Mouse (Mus musculus): ENCODE results near the gene Nfkb1. TPM values are rescaled to one million over a fixed set of nuclear protein-coding genes. Genes with fewer than 3 reads are reported as not detected.

Gene Nfkb1
- polyA plus RNA-seq, 1 experiment from 2014 or later, result 12.7 TPM

DNA sequence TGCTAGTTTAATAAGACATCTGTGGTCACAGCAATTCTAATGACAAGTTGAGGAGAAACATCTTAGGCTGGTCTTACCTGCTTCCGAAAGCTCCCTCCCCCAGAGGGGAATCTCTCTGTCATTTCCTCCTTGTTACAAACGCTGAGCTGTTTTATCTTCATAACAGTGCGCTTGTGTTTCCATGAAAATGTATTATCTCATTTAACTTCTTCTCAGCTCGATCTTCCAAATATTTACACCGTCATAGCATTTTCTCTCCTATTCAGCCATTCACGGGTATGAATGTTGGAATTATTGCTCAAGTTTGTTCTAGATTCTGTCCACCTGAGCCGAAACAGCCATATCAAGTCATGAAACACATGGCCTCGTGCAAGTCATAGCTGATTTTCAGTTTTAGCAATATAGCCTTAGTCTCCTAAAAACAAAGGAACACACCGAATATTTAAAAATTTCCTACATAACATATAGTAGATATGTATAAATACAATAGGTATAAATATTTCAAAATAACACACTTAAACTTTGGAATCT lies 19.8 kb upstream of the Nfkb1 start:
- Histone ChIP-seq H3K4me1 (ENCODE audit: insufficient read depth) (no peaks in the 10 kb centered on the region), H3K27me3 (ENCODE audit: insufficient read depth, low read length) (no peaks in the 10 kb centered on the region), H3K4me3 (ENCODE audit: low read depth, low read length) (no peak overlapping the region), H3K36me3 (replicated peaks; ENCODE audit: insufficient read depth, low read length) (no peaks in the 10 kb centered on the region), H3K9me3 (ENCODE audit: low read length) (no peaks in the 10 kb centered on the region), H3K9ac (replicated peaks) (no peak overlapping the region), H3K4me2 (ENCODE audit: low read depth, low read length) (no peak overlapping the region), H3K27ac (ENCODE audit: low read depth) (no peak overlapping the region)
- TF ChIP-seq CTCF (IDR thresholded peaks at IDR 0.05; ENCODE audit: low read depth) (no peak), EP300 (IDR thresholded peaks at IDR 0.05; ENCODE audit: low read depth) (no peak)
- ATAC-seq (no peak), DNase-seq (no peak)
- 73% methylated on average over 9 of the region's 9 CpGs for WGBS (ENCODE audit: insufficient replicate concordance)

DNA sequence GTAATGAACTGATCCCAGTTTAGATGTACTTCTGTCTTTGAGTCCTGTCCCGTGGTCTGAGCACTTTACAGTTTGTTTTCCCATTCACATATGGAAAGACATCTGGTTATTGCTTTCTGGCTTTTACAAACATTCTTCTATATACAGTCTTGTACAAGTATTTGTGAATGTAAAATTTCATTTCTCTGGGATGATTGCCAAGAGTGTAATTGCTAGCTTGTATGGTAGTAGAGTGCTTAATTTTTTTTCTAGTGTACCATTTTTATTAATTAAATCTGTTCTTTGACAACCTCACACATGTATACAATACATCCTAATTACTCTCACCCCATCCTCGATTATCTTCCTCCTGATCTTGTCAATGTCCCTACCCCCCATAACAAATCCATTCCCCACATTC lies 12.0 kb upstream of the Nfkb1 start:
- no peak for ATAC-seq
- WGBS (ENCODE audit: insufficient replicate concordance), result 59% methylated on average over 2 of the region's 2 CpGs

DNA sequence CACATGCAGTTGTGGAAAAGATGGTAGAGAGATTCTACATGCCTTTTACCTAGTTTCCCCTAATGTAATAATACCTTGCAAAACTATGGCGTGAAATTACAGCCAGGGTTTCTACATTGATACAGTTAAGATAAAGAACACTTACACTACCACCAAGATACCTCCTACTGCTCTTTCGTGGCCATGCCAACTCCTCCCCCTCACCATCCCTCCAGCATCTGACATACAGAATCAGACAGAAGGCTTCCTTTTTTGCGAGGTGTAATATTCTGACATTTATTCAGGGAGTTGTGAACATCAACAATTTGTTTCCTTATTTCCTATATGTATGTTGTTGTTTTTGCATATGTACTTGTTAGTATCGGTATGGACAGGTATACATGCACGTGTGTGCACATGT lies 11.3 kb upstream of the Nfkb1 start:
- TF ChIP-seq CTCF (IDR thresholded peaks at IDR 0.05; ENCODE audit: low read depth) (no peak), EP300 (IDR thresholded peaks at IDR 0.05; ENCODE audit: low read depth) (no peak)
- 67% methylated on average over 5 of the region's 5 CpGs for WGBS (ENCODE audit: insufficient replicate concordance)
- ATAC-seq (no peak), DNase-seq (no peak)
- Histone ChIP-seq H3K4me1 (ENCODE audit: insufficient read depth) (peaks cover 6% of the 10 kb centered on the region), H3K9me3 (ENCODE audit: low read length) (no peaks in the 10 kb centered on the region), H3K4me3 (ENCODE audit: low read depth, low read length) (no peak overlapping the region), H3K27ac (ENCODE audit: low read depth) (no peak overlapping the region), H3K36me3 (replicated peaks; ENCODE audit: insufficient read depth, low read length) (no peaks in the 10 kb centered on the region), H3K4me2 (ENCODE audit: low read depth, low read length) (no peak overlapping the region), H3K27me3 (ENCODE audit: insufficient read depth, low read length) (no peaks in the 10 kb centered on the region), H3K9ac (replicated peaks) (no peak overlapping the region)

More for the DNA sequence above, 12.0 kb upstream of the Nfkb1 start:
- Histone ChIP-seq H3K9ac (replicated peaks) (no peak overlapping the region), H3K4me1 (ENCODE audit: insufficient read depth) (peaks cover 6% of the 10 kb centered on the region), H3K4me2 (ENCODE audit: low read depth, low read length) (no peak overlapping the region), H3K9me3 (ENCODE audit: low read length) (no peaks in the 10 kb centered on the region), H3K27me3 (ENCODE audit: insufficient read depth, low read length) (no peaks in the 10 kb centered on the region), H3K27ac (ENCODE audit: low read depth) (no peak overlapping the region), H3K36me3 (replicated peaks; ENCODE audit: insufficient read depth, low read length) (no peaks in the 10 kb centered on the region), H3K4me3 (ENCODE audit: low read depth, low read length) (no peak overlapping the region)
- TF ChIP-seq CTCF (IDR thresholded peaks at IDR 0.05; ENCODE audit: low read depth) (no peak), EP300 (IDR thresholded peaks at IDR 0.05; ENCODE audit: low read depth) (no peak)
- no peak for DNase-seq

DNA sequence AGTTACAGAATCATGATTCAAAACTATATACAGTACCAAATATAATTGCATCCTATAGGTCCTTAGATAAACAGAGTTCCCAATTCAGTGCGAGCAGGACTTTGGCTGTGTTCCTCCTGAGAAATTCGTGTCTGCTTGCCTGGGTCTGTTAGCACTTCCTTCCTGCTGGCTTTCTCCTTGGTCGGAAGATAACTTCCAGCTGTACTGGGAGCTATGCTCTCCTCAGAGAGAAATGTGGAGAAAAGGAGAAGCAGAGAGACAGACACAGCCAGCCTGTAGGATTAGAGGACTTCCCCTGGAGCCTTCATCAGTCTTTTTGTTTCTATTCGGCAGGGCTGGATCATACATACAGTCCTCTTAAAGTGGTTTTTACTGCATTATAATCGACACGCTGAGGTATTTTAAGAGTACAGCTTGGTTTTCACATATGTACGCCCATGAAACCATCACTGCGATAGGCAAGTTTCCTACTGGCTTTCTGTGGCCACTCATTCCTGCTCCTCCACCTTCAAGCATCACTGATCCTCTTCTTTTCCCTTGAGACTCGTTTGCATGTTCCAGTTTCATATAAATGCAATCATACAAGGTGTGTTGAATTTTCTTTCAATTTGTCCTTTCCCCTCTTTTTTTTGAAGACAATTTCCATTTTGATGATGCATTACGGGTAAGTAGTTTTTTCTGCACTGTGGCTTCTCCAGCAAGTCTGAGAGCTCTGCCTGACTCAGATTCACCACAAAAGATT lies 8.3 kb upstream of the Nfkb1 start:
- Histone ChIP-seq H3K27ac (ENCODE audit: low read depth) (no peak overlapping the region), H3K9ac (replicated peaks) (no peak overlapping the region), H3K4me2 (ENCODE audit: low read depth, low read length) (no peak overlapping the region), H3K9me3 (ENCODE audit: low read length) (no peaks in the 10 kb centered on the region), H3K4me3 (ENCODE audit: low read depth, low read length) (no peak overlapping the region), H3K27me3 (ENCODE audit: insufficient read depth, low read length) (no peaks in the 10 kb centered on the region), H3K4me1 (ENCODE audit: insufficient read depth) (peaks cover 6% of the 10 kb centered on the region), H3K36me3 (replicated peaks; ENCODE audit: insufficient read depth, low read length) (no peaks in the 10 kb centered on the region)
- TF ChIP-seq EP300 (IDR thresholded peaks at IDR 0.05; ENCODE audit: low read depth) (no peak), CTCF (IDR thresholded peaks at IDR 0.05; ENCODE audit: low read depth) (no peak)
- ATAC-seq (no peak), DNase-seq (no peak)
- 45% methylated on average over 10 of the region's 10 CpGs for WGBS (ENCODE audit: insufficient replicate concordance)

DNA sequence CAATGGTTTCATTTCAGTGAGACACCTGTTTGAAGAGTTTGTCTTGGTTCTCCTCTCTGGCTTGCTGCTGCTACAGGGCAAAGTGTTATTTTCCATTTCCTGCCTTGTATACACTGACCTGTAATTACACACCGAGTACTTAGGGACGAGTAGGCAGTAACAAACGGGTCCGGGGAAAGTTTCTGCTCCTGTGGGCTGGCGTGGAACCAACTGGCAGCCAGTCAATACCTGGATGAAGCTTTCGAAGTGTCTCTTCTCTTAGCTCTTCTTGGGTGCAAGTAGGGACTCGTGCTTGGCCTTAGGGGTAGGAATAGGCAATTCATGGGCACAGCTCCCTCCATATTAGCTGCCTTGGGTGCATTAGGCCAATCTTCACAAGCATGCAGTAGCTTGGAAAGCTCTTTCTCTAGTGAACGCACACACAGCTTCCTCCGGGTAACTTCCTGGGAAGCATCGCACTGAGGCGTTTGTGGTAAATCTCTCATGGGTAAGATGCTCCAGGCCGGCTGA lies 7.2 kb upstream of the Nfkb1 start:
- no peak overlapping the region for H3K27ac ChIP-seq (ENCODE audit: low read depth)
- H3K4me1 ChIP-seq (ENCODE audit: insufficient read depth), result peaks cover 6% of the 10 kb centered on the region
- TF ChIP-seq EP300 (IDR thresholded peaks at IDR 0.05; ENCODE audit: low read depth) (no peak), CTCF (IDR thresholded peaks at IDR 0.05; ENCODE audit: low read depth) (no peak)
- ATAC-seq (no peak), DNase-seq (no peak)
- H3K9ac ChIP-seq (replicated peaks), result no peak overlapping the region
- no peaks in the 10 kb centered on the region for H3K9me3 ChIP-seq (ENCODE audit: low read length)
- H3K4me3 ChIP-seq (ENCODE audit: low read depth, low read length), result no peak overlapping the region
- H3K27me3 ChIP-seq (ENCODE audit: insufficient read depth, low read length), result no peaks in the 10 kb centered on the region
- H3K36me3 ChIP-seq (replicated peaks; ENCODE audit: insufficient read depth, low read length), result no peaks in the 10 kb centered on the region
- 47% methylated on average over 12 of the region's 12 CpGs for WGBS (ENCODE audit: insufficient replicate concordance)
- H3K4me2 ChIP-seq (ENCODE audit: low read depth, low read length), result no peak overlapping the region

DNA sequence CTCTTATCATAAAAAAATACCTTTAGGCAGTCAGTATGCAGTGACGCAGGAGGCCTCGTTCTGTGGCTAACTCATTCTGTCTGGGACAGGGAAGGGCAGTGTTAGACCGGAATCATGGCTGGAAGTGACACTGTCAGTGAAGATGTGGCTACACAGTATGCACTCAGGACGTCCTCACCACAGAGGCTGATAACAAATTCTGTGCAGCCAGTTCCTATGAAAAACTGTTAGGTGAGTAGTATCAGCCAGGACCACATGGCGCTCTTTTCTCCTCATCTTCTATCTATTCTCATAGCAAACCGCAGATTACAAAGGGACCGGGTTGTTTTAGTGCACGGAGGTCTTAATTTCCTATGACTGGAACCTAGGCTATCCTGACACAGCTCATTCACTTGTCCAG lies 4.9 kb upstream of the Nfkb1 start:
- peak; percentile 91 for TF ChIP-seq EP300 (IDR thresholded peaks at IDR 0.05; ENCODE audit: low read depth)
- TF ChIP-seq CTCF (IDR thresholded peaks at IDR 0.05; ENCODE audit: low read depth), result no peak
- H3K4me3 ChIP-seq (ENCODE audit: low read depth, low read length), result no peak overlapping the region
- DNase-seq (no peak), ATAC-seq (peak; percentile 63)
- peaks cover 10% of the 10 kb centered on the region for H3K4me1 ChIP-seq (ENCODE audit: insufficient read depth)
- no peak overlapping the region for H3K9ac ChIP-seq (replicated peaks)
- 53% methylated on average over 8 of the region's 8 CpGs for WGBS (ENCODE audit: insufficient replicate concordance)
- no peaks in the 10 kb centered on the region for H3K9me3 ChIP-seq (ENCODE audit: low read length)
- H3K27me3 ChIP-seq (ENCODE audit: insufficient read depth, low read length), result no peaks in the 10 kb centered on the region
- H3K4me2 ChIP-seq (ENCODE audit: low read depth, low read length), result no peak overlapping the region
- no peak overlapping the region for H3K27ac ChIP-seq (ENCODE audit: low read depth)
- H3K36me3 ChIP-seq (replicated peaks; ENCODE audit: insufficient read depth, low read length), result no peaks in the 10 kb centered on the region
